Mouse (Mus musculus) heart, embryonic 16.5 days (tissue): ENCODE results near the gene Zeb2. TPM values are rescaled to one million over a fixed set of nuclear protein-coding genes. Genes with fewer than 3 reads are reported as not detected.

Source experiments
- ATAC-seq: fragments of 200-750 bp; cut with Nextera tagmentation; replicated peaks from 2 replicates; pipeline ENCODE4 v1.8.0; 2017; ENCODE audit warnings: moderate number of reproducible peaks; ENCODE audit not compliant: insufficient read depth, low FRiP score; ENCODE audit errors: extremely low read depth
- H3K27ac ChIP-seq: fragments of 300-500 bp; sonication (generic); 2 replicates; pipeline ENCODE4 v1.5.1; 2014; ENCODE audit warnings: mild to moderate bottlenecking, low read length, control low read depth, moderate library complexity
- H3K27me3 ChIP-seq: fragments of 300-500 bp; sonication (generic); 2 replicates; pipeline ENCODE4 v1.6.1; 2014; ENCODE audit warnings: low read length, mixed read lengths; ENCODE audit not compliant: control insufficient read depth, insufficient read depth
- H3K36me3 ChIP-seq: fragments of 300-500 bp; sonication (generic); 2 replicates; pipeline ENCODE4 v1.6.1; 2014; ENCODE audit not compliant: control insufficient read depth, insufficient read depth
- H3K4me1 ChIP-seq: fragments of 300-500 bp; sonication (generic); 2 replicates; pipeline ENCODE4 v1.6.1; 2014; ENCODE audit warnings: low read length, mixed read lengths; ENCODE audit not compliant: control insufficient read depth, insufficient read depth
- H3K4me2 ChIP-seq: fragments of 300-500 bp; sonication (generic); 2 replicates; pipeline ENCODE4 v1.6.1; 2014; ENCODE audit warnings: low read depth, mild to moderate bottlenecking, control low read depth, low read length
- H3K4me3 ChIP-seq: fragments of 300-500 bp; sonication (generic); 2 replicates; pipeline ENCODE4 v1.5.1; 2014; ENCODE audit warnings: mild to moderate bottlenecking, control low read depth, low read length
- H3K9ac ChIP-seq: fragments of 300-500 bp; sonication (generic); 2 replicates; pipeline ENCODE4 v1.6.1; 2014; ENCODE audit warnings: low read length, control low read depth
- H3K9me3 ChIP-seq: fragments of 300-500 bp; sonication (generic); replicated peaks from 2 replicates; pipeline ENCODE4 v1.6.1; 2016; ENCODE audit warnings: low read length; ENCODE audit not compliant: control insufficient read depth
- WGBS: fragments of 180-500 bp; shearing (Covaris S2); extraction: QIAGEN DNeasy Blood & Tissue Kit; methylation state at CpG from one replicate; pipeline ENCODE4 v1.1.7; 2014; 5-methylcytosine and 5-hydroxymethylcytosine counted together
- polyA plus RNA-seq: library from polyadenylated mRNA; unstranded; fragments of >200 nt; fragmentation: Nextera tagmentation; extraction: Ambion mirVana; gene quantifications from 2 replicates; pipeline ENCODE4 v1.2.1, GENCODE M21; 2015

Zeb2 gene
- polyA plus RNA-seq, 1 experiment from 2014 or later: 19.9 TPM

DNA sequence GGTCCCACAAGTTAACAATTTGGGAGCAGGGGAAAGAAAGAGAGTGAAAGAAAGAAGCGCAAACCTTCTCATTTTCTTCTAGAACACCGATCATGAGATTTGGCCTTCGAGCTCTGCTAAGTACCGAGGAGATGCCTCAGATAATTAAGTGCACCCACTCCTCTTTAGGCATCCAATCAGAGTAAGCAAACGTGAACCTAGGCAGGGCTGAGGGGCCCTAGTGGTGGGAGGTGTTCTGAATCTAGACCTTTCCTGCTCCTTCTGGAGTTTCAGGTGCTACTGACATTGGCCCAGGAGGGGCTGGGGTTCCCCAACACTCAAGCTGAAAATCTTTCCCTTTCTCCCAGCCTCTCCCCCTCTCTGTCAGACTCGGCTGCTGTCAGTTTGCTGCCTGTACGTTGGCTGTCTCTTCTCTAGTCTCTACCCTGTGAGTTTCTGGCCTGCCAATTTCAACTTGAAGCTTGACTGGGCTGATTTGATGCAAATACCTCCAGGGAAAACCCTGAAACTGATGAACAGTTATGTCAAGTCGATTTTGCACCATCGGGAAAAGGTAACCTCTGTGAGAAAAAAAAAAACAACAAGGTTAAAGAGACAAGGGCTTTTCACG is 20.5 kb downstream of the Zeb2 start:
- Histone ChIP-seq H3K36me3 (peaks cover 8% of the 10 kb centered on the region), H3K27ac (peak overlapping the region; percentile 35; the same call in 1 of the 2 replicates), H3K4me2 (peak overlapping the region; percentile 30; the same call in 1 of the 2 replicates), H3K27me3 (no peaks in the 10 kb centered on the region), H3K4me1 (peaks cover 56% of the 10 kb centered on the region), H3K9me3 (no peaks in the 10 kb centered on the region), H3K4me3 (no peak overlapping the region), H3K9ac (peak overlapping the region; percentile 54)
- WGBS: 34% methylated on average over 10 of the region's 10 CpGs
- no peak for ATAC-seq

GRCm38 (mm10) chr2:45095825-45096224 is 21.4 kb downstream of the Zeb2 start:
- ATAC-seq: no peak
- peaks cover 48% of the 10 kb centered on the region for H3K4me1 ChIP-seq
- H3K9me3 ChIP-seq: no peaks in the 10 kb centered on the region
- no peaks in the 10 kb centered on the region for H3K27me3 ChIP-seq
- H3K4me3 ChIP-seq: no peak overlapping the region
- H3K9ac ChIP-seq: no peak overlapping the region
- no peak overlapping the region for H3K27ac ChIP-seq
- H3K36me3 ChIP-seq: peaks cover 8% of the 10 kb centered on the region
- WGBS: 56% methylated on average over 9 of the region's 9 CpGs
- no peak overlapping the region for H3K4me2 ChIP-seq

DNA sequence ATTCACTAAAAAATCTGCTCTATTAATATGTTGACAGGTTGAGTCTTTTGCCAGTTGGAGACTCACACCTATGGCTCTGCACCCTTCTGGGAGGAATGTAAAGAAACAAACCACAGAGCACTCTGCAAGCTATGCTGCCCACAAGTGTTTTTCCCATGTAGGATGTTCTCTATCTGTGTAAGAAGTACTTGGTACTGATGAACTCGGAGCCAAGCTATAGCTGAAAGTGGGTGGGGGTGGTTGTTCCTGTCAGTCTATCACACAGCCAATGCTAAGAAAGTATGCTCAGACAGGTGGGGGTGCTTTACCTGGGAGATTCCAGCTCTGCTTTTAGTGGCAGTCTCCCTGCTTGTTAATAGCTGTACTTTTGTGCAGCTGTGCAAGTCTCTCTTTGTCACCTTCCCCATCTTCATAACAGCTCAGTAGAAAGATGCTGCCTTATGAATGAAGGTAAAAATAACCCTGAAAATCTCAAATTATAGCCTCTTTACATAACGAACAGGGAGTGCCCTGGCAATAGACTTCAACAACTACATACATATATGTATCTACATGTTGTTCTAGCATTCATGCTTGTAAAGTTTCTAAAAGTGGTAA is 22.7 kb downstream of the Zeb2 start:
- 42% methylated on average over 2 of the region's 2 CpGs for WGBS
- H3K4me1 ChIP-seq: peaks cover 42% of the 10 kb centered on the region
- peaks cover 8% of the 10 kb centered on the region for H3K36me3 ChIP-seq
- no peak overlapping the region for H3K27ac ChIP-seq
- no peaks in the 10 kb centered on the region for H3K9me3 ChIP-seq
- H3K4me2 ChIP-seq: no peak overlapping the region
- H3K9ac ChIP-seq: no peak overlapping the region
- H3K4me3 ChIP-seq: no peak overlapping the region
- no peak for ATAC-seq
- no peaks in the 10 kb centered on the region for H3K27me3 ChIP-seq

- Histone ChIP-seq H3K4me3 (no peak overlapping the region), H3K27me3 (no peaks in the 10 kb centered on the region), H3K36me3 (peaks cover 8% of the 10 kb centered on the region), H3K9ac (no peak overlapping the region), H3K4me1 (peaks cover 44% of the 10 kb centered on the region), H3K27ac (no peak overlapping the region), H3K9me3 (no peaks in the 10 kb centered on the region), H3K4me2 (no peak overlapping the region)
- WGBS: 85% methylated on average over 7 of the region's 7 CpGs
- ATAC-seq: no peak
These were observed 23.7 kb downstream of the Zeb2 start for GRCm38 (mm10) chr2:45093479-45093878.

GRCm38 (mm10) chr2:45092654-45093053 is 24.5 kb downstream of the Zeb2 start:
- Histone ChIP-seq H3K27ac (no peak overlapping the region), H3K36me3 (peaks cover 8% of the 10 kb centered on the region), H3K4me1 (peaks cover 40% of the 10 kb centered on the region), H3K27me3 (no peaks in the 10 kb centered on the region), H3K9ac (no peak overlapping the region), H3K4me2 (no peak overlapping the region), H3K4me3 (no peak overlapping the region), H3K9me3 (no peaks in the 10 kb centered on the region)
- ATAC-seq: no peak
- 96% methylated on average over 5 of the region's 5 CpGs for WGBS

DNA sequence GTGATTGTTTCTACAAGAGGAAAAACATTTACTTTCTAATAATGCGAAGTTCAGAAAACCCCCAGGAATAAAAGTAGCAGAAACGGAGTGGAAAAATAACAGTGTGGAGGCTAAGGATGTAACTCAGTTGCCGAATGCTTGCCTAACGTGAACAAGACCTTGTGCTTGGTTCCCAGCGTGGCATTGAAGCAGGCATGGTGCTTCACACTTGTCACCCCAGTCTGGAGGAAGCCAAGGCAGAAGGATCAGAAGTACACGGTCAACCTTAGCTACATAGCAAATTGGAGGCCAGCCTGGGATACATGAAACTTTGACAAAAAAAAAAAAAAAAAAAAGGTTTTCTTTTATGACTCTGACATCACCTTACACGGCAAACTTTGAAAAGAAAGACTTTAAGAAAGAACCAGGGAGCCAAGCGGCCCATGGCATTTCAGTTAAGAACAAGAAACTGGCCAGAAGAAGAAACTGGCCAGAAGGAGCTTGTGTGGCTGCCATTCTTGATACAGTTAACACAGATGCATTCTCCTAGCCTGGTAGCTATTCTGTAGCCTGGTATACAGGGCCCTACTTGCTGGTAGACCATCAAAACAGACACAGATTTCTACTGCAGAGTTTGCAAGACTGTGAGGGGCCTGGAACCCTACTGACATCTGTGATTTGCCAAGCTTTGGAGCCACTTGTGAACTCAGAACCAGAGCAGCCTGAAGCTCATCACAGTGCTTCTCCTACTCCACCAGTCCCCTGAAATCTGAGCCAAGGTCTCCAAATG is 26.5 kb downstream of the Zeb2 start:
- Histone ChIP-seq H3K4me2 (no peak overlapping the region), H3K36me3 (peaks cover 8% of the 10 kb centered on the region), H3K4me3 (no peak overlapping the region), H3K9ac (no peak overlapping the region), H3K27ac (no peak overlapping the region), H3K27me3 (no peaks in the 10 kb centered on the region), H3K4me1 (peaks cover 26% of the 10 kb centered on the region), H3K9me3 (no peaks in the 10 kb centered on the region)
- no peak for ATAC-seq
- 90% methylated on average over 8 of the region's 8 CpGs for WGBS

DNA sequence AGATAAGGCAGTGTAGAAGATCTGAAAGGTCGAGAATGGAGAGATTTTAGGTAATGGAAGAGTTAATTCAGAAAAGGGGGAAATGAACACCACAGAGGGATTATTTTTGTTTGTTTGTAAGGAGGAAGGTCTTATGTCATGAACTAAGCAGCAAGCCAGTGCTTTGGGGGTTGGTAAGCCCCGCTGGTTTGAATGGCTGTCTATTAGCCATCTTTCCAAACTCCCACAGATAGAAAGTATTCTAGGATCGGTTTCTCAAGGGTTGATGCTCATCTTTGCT is 28.0 kb downstream of the Zeb2 start:
- ATAC-seq: no peak
- Histone ChIP-seq H3K27me3 (no peaks in the 10 kb centered on the region), H3K4me2 (no peak overlapping the region), H3K9ac (no peak overlapping the region), H3K9me3 (no peaks in the 10 kb centered on the region), H3K4me1 (peaks cover 21% of the 10 kb centered on the region), H3K27ac (no peak overlapping the region), H3K4me3 (no peak overlapping the region), H3K36me3 (peaks cover 8% of the 10 kb centered on the region)
- 45% methylated on average over 3 of the region's 3 CpGs for WGBS

- H3K4me3 ChIP-seq: no peak overlapping the region
- no peak overlapping the region; the same call in 1 of the 2 replicates for H3K4me2 ChIP-seq
- H3K27me3 ChIP-seq: no peaks in the 10 kb centered on the region
- H3K27ac ChIP-seq: peak overlapping the region; percentile 45; the same call in 1 of the 2 replicates
- WGBS: 46% methylated on average over 15 of the region's 15 CpGs
- no peak overlapping the region for H3K9ac ChIP-seq
- peaks cover 17% of the 10 kb centered on the region for H3K4me1 ChIP-seq
- peaks cover 6% of the 10 kb centered on the region for H3K36me3 ChIP-seq
- no peak for ATAC-seq
- no peaks in the 10 kb centered on the region for H3K9me3 ChIP-seq
These were observed 28.6 kb downstream of the Zeb2 start for GRCm38 (mm10) chr2:45088435-45089250.
